Mouse (Mus musculus): ENCODE measurements around the gene Ppil1. TPM values are rescaled to one million over a fixed set of nuclear protein-coding genes. Genes with fewer than 3 reads are reported as not detected.
A peak's percentile ranks its signal among the peaks of the same experiment; 100 is the strongest.
"Not testable (repeated sequence)": the region's sequence is repeated elsewhere in the genome, so short reads cannot be mapped to it uniquely, and the experiment has no call there.

Ppil1 gene
- polyA plus RNA-seq, 1 experiment from 2014 or later = 108 TPM

- H3K9ac ChIP-seq (ENCODE audit: low read depth, low read length) = no peak overlapping the region; the same call in 1 of the 2 replicates
- DNase-seq (ENCODE audit: low spot score) = no peak
- H3K36me3 ChIP-seq (ENCODE audit: control insufficient read depth, insufficient read depth, low read length) = peaks cover 49% of the 10 kb centered on the region
- WGBS = 93% methylated on average over 22 of the region's 22 CpGs
- H3K4me2 ChIP-seq (ENCODE audit: low read depth, low read length) = peak overlapping the region; percentile 62; the same call in 1 of the 2 replicates
- peaks cover 13% of the 10 kb centered on the region for H3K4me1 ChIP-seq (ENCODE audit: control insufficient read depth, insufficient read depth, low read length)
- no peak for ATAC-seq (ENCODE audit: low read depth)
- H3K27me3 ChIP-seq (replicated peaks; ENCODE audit: control insufficient read depth, insufficient read depth, low read length) = no peaks in the 10 kb centered on the region
- no peaks in the 10 kb centered on the region for H3K9me3 ChIP-seq (ENCODE audit: control insufficient read depth, low read length)
- no peak overlapping the region; the same call in 1 of the 2 replicates for H3K27ac ChIP-seq (replicated peaks; ENCODE audit: low read depth, low read length)
- H3K4me3 ChIP-seq (ENCODE audit: low read depth, low read length) = no peak overlapping the region
Measured at GRCm38 (mm10) chr17:29261603-29262258, 2.3 kb downstream of the Ppil1 start.

GRCm38 (mm10) chr17:29260501-29260900, 3.5 kb downstream of the Ppil1 start:
- Histone ChIP-seq H3K27me3 (replicated peaks; ENCODE audit: control insufficient read depth, insufficient read depth, low read length) (no peaks in the 10 kb centered on the region), H3K9ac (ENCODE audit: low read depth, low read length) (no peak overlapping the region), H3K4me3 (ENCODE audit: low read depth, low read length) (no peak overlapping the region), H3K4me1 (ENCODE audit: control insufficient read depth, insufficient read depth, low read length) (peaks cover 13% of the 10 kb centered on the region), H3K9me3 (ENCODE audit: control insufficient read depth, low read length) (no peaks in the 10 kb centered on the region), H3K27ac (replicated peaks; ENCODE audit: low read depth, low read length) (no peak overlapping the region), H3K4me2 (ENCODE audit: low read depth, low read length) (no peak overlapping the region), H3K36me3 (ENCODE audit: control insufficient read depth, insufficient read depth, low read length) (peaks cover 55% of the 10 kb centered on the region)
- WGBS = 95% methylated on average over 15 of the region's 15 CpGs
- no peak for DNase-seq (ENCODE audit: low spot score)
- no peak for ATAC-seq (ENCODE audit: low read depth)

- H3K4me2 ChIP-seq (ENCODE audit: low read depth, low read length) = no peak overlapping the region
- no peak overlapping the region; the same call in 1 of the 2 replicates for H3K9ac ChIP-seq (ENCODE audit: low read depth, low read length)
- H3K27ac ChIP-seq (replicated peaks; ENCODE audit: low read depth, low read length) = no peak overlapping the region
- no peaks in the 10 kb centered on the region for H3K27me3 ChIP-seq (replicated peaks; ENCODE audit: control insufficient read depth, insufficient read depth, low read length)
- DNase-seq (ENCODE audit: low spot score) (peak; percentile 77), ATAC-seq (ENCODE audit: low read depth) (peak; percentile 70)
- H3K4me3 ChIP-seq (ENCODE audit: low read depth, low read length) = no peak overlapping the region
- H3K9me3 ChIP-seq (ENCODE audit: control insufficient read depth, low read length) = no peaks in the 10 kb centered on the region
- 5% methylated on average over 3 of the region's 3 CpGs for WGBS
- H3K4me1 ChIP-seq (ENCODE audit: control insufficient read depth, insufficient read depth, low read length) = peaks cover 12% of the 10 kb centered on the region
- peaks cover 63% of the 10 kb centered on the region for H3K36me3 ChIP-seq (ENCODE audit: control insufficient read depth, insufficient read depth, low read length)
Measured at GRCm38 (mm10) chr17:29259489-29259888, 4.5 kb downstream of the Ppil1 start.

GRCm38 (mm10) chr17:29258921-29259320, 5.1 kb downstream of the Ppil1 start:
- Histone ChIP-seq H3K9ac (ENCODE audit: low read depth, low read length) (no peak overlapping the region; the same call in 1 of the 2 replicates), H3K36me3 (ENCODE audit: control insufficient read depth, insufficient read depth, low read length) (peaks cover 69% of the 10 kb centered on the region), H3K27me3 (replicated peaks; ENCODE audit: control insufficient read depth, insufficient read depth, low read length) (no peaks in the 10 kb centered on the region), H3K4me3 (ENCODE audit: low read depth, low read length) (no peak overlapping the region), H3K27ac (replicated peaks; ENCODE audit: low read depth, low read length) (no peak overlapping the region), H3K4me2 (ENCODE audit: low read depth, low read length) (no peak overlapping the region), H3K9me3 (ENCODE audit: control insufficient read depth, low read length) (no peaks in the 10 kb centered on the region), H3K4me1 (ENCODE audit: control insufficient read depth, insufficient read depth, low read length) (peaks cover 9% of the 10 kb centered on the region)
- 95% methylated on average over 2 of the region's 2 CpGs for WGBS
- DNase-seq (ENCODE audit: low spot score) = no peak
- ATAC-seq (ENCODE audit: low read depth) = no peak

- DNase-seq (ENCODE audit: low spot score) (no peak), ATAC-seq (ENCODE audit: low read depth) (no peak)
- Histone ChIP-seq H3K36me3 (ENCODE audit: control insufficient read depth, insufficient read depth, low read length) (peaks cover 69% of the 10 kb centered on the region), H3K27ac (replicated peaks; ENCODE audit: low read depth, low read length) (no peak overlapping the region), H3K9ac (ENCODE audit: low read depth, low read length) (no peak overlapping the region), H3K4me1 (ENCODE audit: control insufficient read depth, insufficient read depth, low read length) (peaks cover 9% of the 10 kb centered on the region), H3K4me2 (ENCODE audit: low read depth, low read length) (no peak overlapping the region), H3K27me3 (replicated peaks; ENCODE audit: control insufficient read depth, insufficient read depth, low read length) (no peaks in the 10 kb centered on the region), H3K4me3 (ENCODE audit: low read depth, low read length) (no peak overlapping the region), H3K9me3 (ENCODE audit: control insufficient read depth, low read length) (no peaks in the 10 kb centered on the region)
- 68% methylated on average over 10 of the region's 10 CpGs for WGBS
Measured at GRCm38 (mm10) chr17:29258025-29258558, 5.9 kb downstream of the Ppil1 start.

- Histone ChIP-seq H3K4me3 (ENCODE audit: low read depth, low read length) (no peak overlapping the region), H3K4me2 (ENCODE audit: low read depth, low read length) (no peak overlapping the region), H3K9ac (ENCODE audit: low read depth, low read length) (no peak overlapping the region; the same call in 1 of the 2 replicates), H3K36me3 (ENCODE audit: control insufficient read depth, insufficient read depth, low read length) (peaks cover 73% of the 10 kb centered on the region), H3K27me3 (replicated peaks; ENCODE audit: control insufficient read depth, insufficient read depth, low read length) (no peaks in the 10 kb centered on the region), H3K4me1 (ENCODE audit: control insufficient read depth, insufficient read depth, low read length) (no peaks in the 10 kb centered on the region), H3K27ac (replicated peaks; ENCODE audit: low read depth, low read length) (no peak overlapping the region), H3K9me3 (ENCODE audit: control insufficient read depth, low read length) (no peaks in the 10 kb centered on the region)
- no peak for DNase-seq (ENCODE audit: low spot score)
- no peak for ATAC-seq (ENCODE audit: low read depth)
- WGBS = 93% methylated on average over 10 of the region's 10 CpGs
Measured at GRCm38 (mm10) chr17:29257001-29257511, 6.9 kb downstream of the Ppil1 start.

- Histone ChIP-seq H3K9me3 (ENCODE audit: control insufficient read depth, low read length) (no peaks in the 10 kb centered on the region), H3K36me3 (ENCODE audit: control insufficient read depth, insufficient read depth, low read length) (peaks cover 73% of the 10 kb centered on the region), H3K27ac (replicated peaks; ENCODE audit: low read depth, low read length) (no peak overlapping the region), H3K27me3 (replicated peaks; ENCODE audit: control insufficient read depth, insufficient read depth, low read length) (no peaks in the 10 kb centered on the region), H3K9ac (ENCODE audit: low read depth, low read length) (no peak overlapping the region), H3K4me3 (ENCODE audit: low read depth, low read length) (no peak overlapping the region), H3K4me1 (ENCODE audit: control insufficient read depth, insufficient read depth, low read length) (no peaks in the 10 kb centered on the region), H3K4me2 (ENCODE audit: low read depth, low read length) (no peak overlapping the region)
- no peak for ATAC-seq (ENCODE audit: low read depth)
- 75% methylated on average over 6 of the region's 6 CpGs for WGBS
- DNase-seq (ENCODE audit: low spot score) = no peak
Measured at GRCm38 (mm10) chr17:29256507-29256906, 7.5 kb downstream of the Ppil1 start.

GRCm38 (mm10) chr17:29254784-29255183, 9.2 kb downstream of the Ppil1 start:
- not testable (repeated sequence) for H3K9me3 ChIP-seq (ENCODE audit: control insufficient read depth, low read length); DNase-seq (ENCODE audit: low spot score); H3K27ac ChIP-seq (replicated peaks; ENCODE audit: low read depth, low read length); H3K4me1 ChIP-seq (ENCODE audit: control insufficient read depth, insufficient read depth, low read length); ATAC-seq (ENCODE audit: low read depth); H3K4me3 ChIP-seq (ENCODE audit: low read depth, low read length); H3K4me2 ChIP-seq (ENCODE audit: low read depth, low read length); H3K9ac ChIP-seq (ENCODE audit: low read depth, low read length); H3K27me3 ChIP-seq (replicated peaks; ENCODE audit: control insufficient read depth, insufficient read depth, low read length)
- peaks cover 75% of the 10 kb centered on the region for H3K36me3 ChIP-seq (ENCODE audit: control insufficient read depth, insufficient read depth, low read length)
- 92% methylated on average over 6 of the region's 6 CpGs for WGBS
